In genomic region chr2:71956463-71956862, GRCm38 (mm10) we compare ENCODE assay signal across 13 mouse cellular contexts. TPM values are rescaled to one million over a fixed set of nuclear protein-coding genes. Genes with fewer than 3 reads are reported as not detected.
DNase-seq lines count a peak whose midpoint lies in the region; ATAC-seq lines count a peak whose summit lies in the region.
"Had no signal": no experiment of that assay in that cellular context is flagged by ENCODE, and none has a peak within 500 bp of the region (broad histone marks: within the 10 kb centered on the region; RNA-seq: fewer than 3 reads in every experiment).

No protein-coding gene starts in this region.

- no peaks in the 10 kb centered on the region for H3K36me3 ChIP-seq in midbrain, embryonic 11.5 days (ENCODE audit: control insufficient read depth, insufficient read depth, low read length)
- H3K36me3 ChIP-seq in midbrain, embryonic 10.5 days: no peaks in the 10 kb centered on the region
- no peaks in the 10 kb centered on the region for H3K36me3 ChIP-seq in forebrain, embryonic 10.5 days (replicated peaks)
- H3K36me3 ChIP-seq: intestine, embryonic 15.5 days; liver, embryonic 15.5 days had no signal

- H3K9me3 ChIP-seq in midbrain, embryonic 11.5 days (ENCODE audit: control insufficient read depth, low read length): no peaks in the 10 kb centered on the region
- H3K9me3 ChIP-seq in midbrain, embryonic 10.5 days (replicated peaks): no peaks in the 10 kb centered on the region
- no peaks in the 10 kb centered on the region for H3K9me3 ChIP-seq in forebrain, embryonic 10.5 days
- H3K9me3 ChIP-seq: intestine, embryonic 15.5 days; liver, embryonic 15.5 days had no signal

- H3K27ac ChIP-seq in midbrain, embryonic 11.5 days (ENCODE audit: low read depth, low read length): no peak overlapping the region
- H3K27ac ChIP-seq in midbrain, embryonic 10.5 days (replicated peaks): no peak overlapping the region
- H3K27ac ChIP-seq in forebrain, embryonic 10.5 days: no peak overlapping the region
- H3K27ac ChIP-seq: intestine, embryonic 15.5 days; liver, embryonic 15.5 days had no signal

- WGBS in midbrain, embryonic 11.5 days: 74% methylated on average over 5 of the region's 5 CpGs
- 67% methylated on average over 5 of the region's 5 CpGs for whole genome bisulfite sequencing in midbrain, embryonic 10.5 days
- WGBS in forebrain, embryonic 10.5 days: 73% methylated on average over 5 of the region's 5 CpGs

- no peak overlapping the region for H3K4me2 ChIP-seq in midbrain, embryonic 11.5 days
- H3K4me2 ChIP-seq: intestine, embryonic 15.5 days; liver, embryonic 15.5 days had no signal

- no peak for ATAC-seq in midbrain, embryonic 11.5 days (ENCODE audit: low FRiP score)
- ATAC-seq: intestine, embryonic 15.5 days had no signal

- H3K4me3 ChIP-seq in midbrain, embryonic 11.5 days (ENCODE audit: low read depth, low read length): no peak overlapping the region
- no peak overlapping the region for H3K4me3 ChIP-seq in midbrain, embryonic 10.5 days
- H3K4me3 ChIP-seq in forebrain, embryonic 10.5 days: no peak overlapping the region
- H3K4me3 ChIP-seq: intestine, embryonic 15.5 days; liver, embryonic 15.5 days had no signal

- DNase-seq in heart, adult 8-10 months (ENCODE audit: low spot score): peak; percentile 26
- DNase-seq in heart, postnatal 4 days: no peak
- peak; percentile 54 for DNase-seq in midbrain, embryonic 11.5 days (ENCODE audit: low spot score, missing footprints)
- DNase-seq in midbrain, embryonic 10.5 days (ENCODE audit: low spot score): no peak
- DNase-seq in cerebellum, adult 8-10 months: peak; percentile 55
- peak; percentile 72 for DNase-seq in lung, postnatal 36 days
- DNase-seq in forebrain, embryonic 10.5 days (ENCODE audit: extremely low spot score, low spot score): no peak
- DNase-seq in retina, postnatal 1 day: no peak
- DNase-seq: embryo, embryonic 11 days; layer of hippocampus, postnatal 36 days had no signal

- no peak overlapping the region for H3K9ac ChIP-seq in midbrain, embryonic 11.5 days (ENCODE audit: low read length)
- H3K9ac ChIP-seq: intestine, embryonic 15.5 days; liver, embryonic 15.5 days had no signal

- H3K4me1 ChIP-seq in midbrain, embryonic 11.5 days (ENCODE audit: control insufficient read depth, insufficient read depth, low read length): no peaks in the 10 kb centered on the region
- no peaks in the 10 kb centered on the region for H3K4me1 ChIP-seq in midbrain, embryonic 10.5 days
- no peaks in the 10 kb centered on the region for H3K4me1 ChIP-seq in forebrain, embryonic 10.5 days
- H3K4me1 ChIP-seq: intestine, embryonic 15.5 days; liver, embryonic 15.5 days had no signal

- H3K27me3 ChIP-seq in midbrain, embryonic 11.5 days (ENCODE audit: control insufficient read depth, insufficient read depth, low read length): no peaks in the 10 kb centered on the region
- H3K27me3 ChIP-seq in midbrain, embryonic 10.5 days (ENCODE audit: low read depth, poor library complexity, severe bottlenecking): no peaks in the 10 kb centered on the region
- no peaks in the 10 kb centered on the region for H3K27me3 ChIP-seq in forebrain, embryonic 10.5 days (ENCODE audit: poor library complexity, severe bottlenecking)
- H3K27me3 ChIP-seq: intestine, embryonic 15.5 days; liver, embryonic 15.5 days had no signal

RNA-seq across cellular contexts. Expression of gene Rapgef4, which starts 24.6 kb away (rescaled TPM):
- 10 to 100 TPM; 35.0 to 50.5 (median 43.6) TPM for total RNA-seq in heart, adult 8-10 months (2022)
- 10 to 100 TPM; 11.1 to 13.6 TPM for total RNA-seq in heart, postnatal 4 days (2021)
- polyA plus RNA-seq in midbrain, embryonic 11.5 days (2014; fragmentation: Nextera tagmentation; extraction: Ambion mirVana): 2.0 TPM in 2 replicates
- 1.7 and 2.9 TPM in 2 replicates for polyA plus RNA-seq in midbrain, embryonic 10.5 days (2016; fragmentation: Nextera tagmentation; extraction: Ambion mirVana)
- polyA plus RNA-seq in forebrain, embryonic 10.5 days (2016; fragmentation: Nextera tagmentation; extraction: Ambion mirVana): 2.1 and 2.7 TPM in 2 replicates
- total RNA-seq: MEL had no signal

Comparison
In these comparisons a context has a peak if more than half of its experiments do, and no peak if none do; other contexts are left out.
1. DNase-seq: peak in heart, adult 8-10 months (single experiment), midbrain, embryonic 11.5 days (single experiment), cerebellum, adult 8-10 months (single experiment) and lung, postnatal 36 days (single experiment); none in heart, postnatal 4 days (single experiment), midbrain, embryonic 10.5 days (single experiment), forebrain, embryonic 10.5 days (single experiment) and retina, postnatal 1 day (single experiment).